Mouse (Mus musculus): ENCODE measurements around the gene Ddb2. TPM values are rescaled to one million over a fixed set of nuclear protein-coding genes. Genes with fewer than 3 reads are reported as not detected.

Ddb2 gene
- 10 to 100 TPM in 1 of 2 experiments, 1 to 10 TPM in 1; 9.2 to 16.3 TPM for total RNA-seq (2021)
- long read RNA-seq, experiment 1, transcript Ddb2-201 (10 exons, 1,557 nt) = major isoform, 10 of 14 reads
- long read RNA-seq, experiment 1, partial matches to known transcripts = 0 of 14 reads
- long read RNA-seq, experiment 1, other reads (novel, unspliced or antisense) = 2 of 14 reads
- long read RNA-seq, experiment 2, partial matches to known transcripts = 0 of 9 reads
- long read RNA-seq, experiment 2, other reads (novel, unspliced or antisense) = 3 of 9 reads

DNA sequence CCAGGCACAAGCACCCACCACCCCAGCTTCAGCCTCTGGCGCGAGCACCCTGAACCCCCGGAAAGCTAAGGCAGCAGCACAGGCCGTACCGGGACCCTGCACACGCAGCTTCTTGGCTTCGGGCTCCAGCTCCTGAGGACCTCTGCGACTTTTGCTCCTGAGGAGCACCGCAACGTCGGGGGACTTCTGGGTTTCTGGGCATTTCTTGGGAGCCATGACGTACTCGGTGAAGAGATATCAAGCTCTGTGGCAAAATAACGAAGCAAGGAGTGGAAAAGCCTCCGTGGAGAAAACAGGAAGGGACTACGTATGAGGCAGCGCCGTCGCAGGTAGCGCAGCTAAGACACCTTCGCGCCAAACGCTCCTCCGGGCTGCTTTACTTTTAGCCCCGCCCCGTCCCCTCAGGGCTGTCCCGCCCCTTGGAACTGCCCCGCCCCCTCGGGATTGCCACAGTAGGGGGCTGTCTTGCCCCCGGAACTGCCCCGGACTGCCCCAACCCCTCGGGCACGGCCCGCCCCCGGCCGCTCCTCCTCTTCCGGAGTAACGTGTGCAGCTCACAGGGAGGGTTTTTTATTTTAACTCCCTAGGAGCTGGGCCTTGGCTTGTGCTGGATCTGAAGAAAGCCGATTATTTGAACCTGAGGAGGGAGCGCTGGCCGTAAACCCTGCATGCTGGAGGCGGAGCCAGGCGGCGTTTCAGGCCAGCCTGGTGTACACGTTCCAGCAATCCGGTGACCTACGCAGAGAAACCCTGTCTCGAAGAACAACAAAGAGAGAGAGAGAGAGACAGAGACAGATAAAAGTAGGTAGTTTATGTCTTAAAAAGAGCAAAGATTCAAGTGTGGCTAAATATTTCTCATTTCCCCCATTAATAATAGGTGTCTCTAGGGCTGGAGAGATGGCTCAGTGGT lies at the start of gene Ddb2:
Gene Ddb2 (minus strand): TSS at position 382 of the 910 bp plus-strand sequence.
- DNase-seq = peak; percentile 98

DNA sequence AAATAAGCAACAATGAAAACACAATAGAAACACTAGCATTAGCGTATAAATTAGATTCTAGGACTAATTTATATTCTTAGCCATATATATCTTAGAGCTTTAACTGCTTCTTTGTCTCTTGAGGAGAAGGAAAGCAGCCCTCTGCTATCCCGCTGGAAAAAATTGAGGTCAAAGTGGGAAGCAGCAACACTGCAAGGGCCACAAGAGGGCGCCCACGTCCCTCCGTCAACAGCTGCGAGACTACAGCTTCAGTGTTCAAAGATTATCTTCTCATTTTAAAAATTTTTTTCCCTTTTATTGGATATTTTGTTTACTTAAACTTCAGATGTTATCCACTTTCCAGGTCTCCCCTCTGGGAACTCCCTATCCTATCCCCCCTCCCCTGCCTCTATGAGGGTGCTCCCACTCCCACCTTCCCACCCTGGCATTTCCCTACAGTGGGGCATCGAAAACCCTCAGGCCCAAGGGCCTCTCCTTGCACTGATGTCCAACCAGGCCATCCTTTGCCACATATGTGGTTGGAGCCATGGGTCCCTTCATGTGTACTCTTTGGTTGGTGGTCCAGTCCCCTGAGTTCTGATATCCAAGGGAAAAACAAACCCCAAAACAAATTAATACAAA lies 49.2 kb upstream of the Ddb2 start:
- DNase-seq = peak; percentile 90

DNA sequence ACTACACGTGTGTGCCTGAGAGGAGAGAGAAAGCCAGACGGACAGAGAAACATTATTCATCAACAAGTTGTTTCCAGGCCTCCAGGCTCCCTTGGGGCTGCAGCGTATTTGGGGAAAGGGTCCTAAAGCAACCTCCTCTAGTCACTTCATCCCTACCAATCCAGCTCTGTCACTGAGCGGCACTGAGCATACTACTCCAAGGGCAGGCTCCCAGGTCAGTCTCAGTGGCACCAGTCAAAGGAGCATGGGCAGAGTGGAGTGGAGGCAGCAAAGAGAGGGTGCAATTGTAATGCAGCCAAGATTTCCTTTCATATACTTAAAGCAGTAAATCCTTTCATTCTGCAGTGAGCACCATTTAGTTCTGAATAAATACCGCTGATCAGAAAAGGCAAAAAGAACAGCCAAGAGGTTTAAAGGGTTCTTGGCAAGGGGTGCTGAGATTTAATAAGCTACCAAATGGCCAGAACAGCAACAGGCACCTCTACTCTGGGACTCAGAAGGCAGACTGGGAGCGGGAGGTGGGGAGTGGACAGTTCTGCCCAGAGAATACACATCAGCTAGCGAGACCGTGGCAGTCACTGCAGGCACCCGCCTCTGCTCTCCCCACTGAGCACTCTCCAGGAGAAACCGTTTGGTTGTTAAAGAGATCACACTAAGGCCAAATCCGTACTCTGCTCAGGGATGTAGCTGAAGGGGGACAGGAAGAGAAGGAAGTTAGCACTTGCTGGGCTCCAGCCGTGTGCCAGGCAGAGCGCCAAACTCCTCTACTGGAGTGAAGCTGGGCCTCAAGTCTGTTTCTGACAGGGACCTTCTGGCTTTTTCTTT lies 47.8 kb upstream of the Ddb2 start:
- DNase-seq = no peak

DNA sequence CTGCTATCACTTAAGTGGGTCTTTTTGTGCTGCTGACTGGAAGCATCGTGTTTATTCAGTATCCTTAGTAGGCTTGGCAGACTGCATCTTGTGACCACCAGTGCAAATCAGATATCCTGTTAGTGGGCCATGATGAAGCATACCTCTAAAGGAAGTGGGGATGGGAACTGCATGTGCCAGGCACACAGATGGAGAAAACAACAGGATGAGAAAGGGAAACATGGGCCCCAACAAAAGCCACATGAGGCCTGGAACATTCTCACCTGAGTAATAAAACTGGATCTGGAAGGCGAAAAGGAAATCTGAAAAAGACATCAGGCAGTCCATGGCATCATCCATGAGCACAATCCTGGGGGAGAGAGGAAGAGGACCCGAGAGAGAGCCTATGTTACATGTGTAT lies 47.2 kb upstream of the Ddb2 start:
- DNase-seq = no peak

DNA sequence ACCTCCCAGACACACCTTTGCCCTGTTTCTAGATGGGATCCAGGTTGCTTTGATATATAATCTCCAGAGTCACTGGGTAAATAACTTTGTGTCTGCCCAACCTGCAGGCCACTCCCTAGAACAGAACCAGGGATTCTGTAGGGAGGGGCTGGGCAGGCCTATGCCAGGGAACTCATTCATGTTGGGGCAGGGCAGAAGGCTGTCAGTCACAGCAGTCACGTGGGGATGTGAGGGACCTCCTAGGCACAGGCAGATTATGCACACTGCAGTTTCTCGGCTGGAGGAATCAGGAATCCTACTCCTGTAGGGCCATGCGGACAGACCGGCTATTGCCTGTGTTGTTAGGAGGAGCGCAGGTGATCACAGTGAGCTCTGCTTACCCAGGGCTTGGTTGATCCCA lies 44.6 kb upstream of the Ddb2 start:
- DNase-seq = no peak

DNA sequence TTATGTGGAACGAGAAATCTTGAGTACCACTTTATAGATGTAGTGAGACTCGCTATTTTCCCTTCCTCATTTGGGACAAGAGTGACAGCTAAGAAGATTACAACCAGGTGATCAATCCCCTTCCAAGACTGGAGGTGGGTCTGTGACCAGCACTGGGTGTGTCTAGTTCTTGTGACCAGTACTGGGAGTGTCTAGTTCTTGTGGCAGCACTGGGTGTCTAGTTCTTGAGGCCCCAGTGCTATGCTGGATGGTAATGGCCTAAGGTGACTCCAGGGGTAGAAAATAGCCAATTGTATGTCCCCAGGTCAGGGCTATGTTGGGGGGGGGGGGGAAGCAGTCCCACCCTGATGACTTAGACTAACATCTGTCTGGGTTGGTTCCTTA lies 42.6 kb upstream of the Ddb2 start:
- no peak for DNase-seq

DNA sequence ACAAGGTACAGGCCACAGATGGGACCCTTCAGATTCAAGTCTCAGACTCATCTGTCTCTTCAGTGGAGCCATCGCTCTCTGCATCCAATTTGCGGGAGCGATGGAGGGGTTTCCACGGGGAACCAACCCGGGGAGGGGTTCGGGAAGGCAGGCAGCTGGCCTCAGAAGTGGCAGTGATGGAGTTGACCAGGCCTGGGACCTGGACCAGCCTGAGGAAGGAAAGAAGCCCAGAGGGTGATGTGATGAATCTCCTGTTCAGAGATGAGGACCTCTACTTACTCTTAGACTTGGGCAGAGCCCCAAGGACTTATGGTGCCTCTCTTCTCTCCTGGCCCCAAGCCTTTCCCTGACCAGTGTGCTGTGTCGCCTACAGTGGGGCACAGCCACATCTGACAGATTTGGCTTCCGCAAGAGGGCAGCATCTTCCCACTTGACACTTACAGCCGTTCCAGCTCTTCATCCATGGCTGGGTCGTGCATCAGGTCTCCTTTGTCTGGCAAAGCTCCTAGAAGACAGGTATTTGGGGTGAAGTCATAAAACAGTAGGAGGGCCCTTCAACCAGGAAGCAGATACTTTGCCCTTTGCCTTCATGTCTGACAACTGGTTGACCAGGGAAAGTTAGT lies 42.1 kb upstream of the Ddb2 start:
- peak; percentile 70 for DNase-seq

DNA sequence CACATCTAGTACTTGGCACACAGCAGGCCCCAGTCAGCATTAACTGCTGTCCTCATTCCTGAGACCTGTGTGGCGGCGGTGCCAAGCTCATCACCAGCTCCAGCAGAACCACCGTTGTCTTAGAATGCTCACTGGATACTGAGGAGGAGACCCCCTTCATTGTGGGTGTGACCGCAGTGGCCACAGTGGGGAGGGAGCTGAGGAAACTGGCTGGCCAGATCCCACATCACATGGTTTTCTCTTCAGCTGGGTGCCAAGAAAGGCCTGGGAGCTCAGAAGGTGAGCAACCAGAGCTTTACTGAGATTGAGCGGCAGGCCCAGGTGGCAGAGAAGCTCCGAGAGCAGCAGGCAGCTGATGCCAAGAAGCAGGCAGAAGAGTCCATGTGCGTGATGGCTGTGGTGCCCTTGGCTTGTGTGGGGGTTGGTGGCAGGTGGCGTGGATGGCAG lies 32.9 kb upstream of the Ddb2 start:
- DNase-seq = no peak

DNA sequence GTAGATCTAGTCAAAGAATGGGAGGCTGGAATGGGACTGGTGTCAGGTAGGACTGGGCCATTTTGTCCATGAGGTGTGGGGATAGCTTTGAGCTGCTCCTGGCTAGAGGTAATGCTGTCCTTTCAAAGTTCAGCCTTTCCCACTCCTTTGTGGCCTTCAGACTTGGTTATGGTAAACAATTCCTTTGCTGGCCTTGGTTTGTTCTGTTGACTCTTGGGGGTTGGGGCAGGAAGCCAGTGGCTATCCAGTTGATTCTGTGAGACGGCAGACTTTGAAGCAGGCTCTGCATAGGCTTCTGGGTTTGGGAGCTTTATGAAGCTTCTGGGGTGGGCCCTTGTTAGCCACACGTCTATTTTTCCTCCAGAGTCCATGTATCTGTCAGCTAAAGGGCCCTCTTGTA lies 31.9 kb upstream of the Ddb2 start:
- DNase-seq = no peak

DNA sequence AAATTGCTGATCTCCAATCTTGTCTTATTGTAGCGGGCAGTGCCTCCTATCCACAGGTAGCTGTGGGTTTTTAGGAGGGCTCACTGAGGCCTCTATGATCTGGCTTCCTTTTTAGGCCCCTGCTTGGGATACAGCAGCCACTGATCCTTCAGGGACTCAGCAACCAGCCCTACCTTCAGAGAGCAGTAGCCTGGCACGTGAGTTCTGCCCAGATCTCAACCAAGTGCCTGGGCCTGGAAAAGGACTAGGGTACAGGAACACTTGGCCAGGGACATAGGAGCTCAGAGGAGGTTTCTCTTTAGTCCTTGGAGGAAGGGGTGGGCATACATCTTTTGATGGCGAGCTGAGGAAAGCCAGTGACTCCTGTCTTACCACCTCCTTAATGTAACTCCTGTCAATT lies 31.3 kb upstream of the Ddb2 start:
- DNase-seq = no peak

DNA sequence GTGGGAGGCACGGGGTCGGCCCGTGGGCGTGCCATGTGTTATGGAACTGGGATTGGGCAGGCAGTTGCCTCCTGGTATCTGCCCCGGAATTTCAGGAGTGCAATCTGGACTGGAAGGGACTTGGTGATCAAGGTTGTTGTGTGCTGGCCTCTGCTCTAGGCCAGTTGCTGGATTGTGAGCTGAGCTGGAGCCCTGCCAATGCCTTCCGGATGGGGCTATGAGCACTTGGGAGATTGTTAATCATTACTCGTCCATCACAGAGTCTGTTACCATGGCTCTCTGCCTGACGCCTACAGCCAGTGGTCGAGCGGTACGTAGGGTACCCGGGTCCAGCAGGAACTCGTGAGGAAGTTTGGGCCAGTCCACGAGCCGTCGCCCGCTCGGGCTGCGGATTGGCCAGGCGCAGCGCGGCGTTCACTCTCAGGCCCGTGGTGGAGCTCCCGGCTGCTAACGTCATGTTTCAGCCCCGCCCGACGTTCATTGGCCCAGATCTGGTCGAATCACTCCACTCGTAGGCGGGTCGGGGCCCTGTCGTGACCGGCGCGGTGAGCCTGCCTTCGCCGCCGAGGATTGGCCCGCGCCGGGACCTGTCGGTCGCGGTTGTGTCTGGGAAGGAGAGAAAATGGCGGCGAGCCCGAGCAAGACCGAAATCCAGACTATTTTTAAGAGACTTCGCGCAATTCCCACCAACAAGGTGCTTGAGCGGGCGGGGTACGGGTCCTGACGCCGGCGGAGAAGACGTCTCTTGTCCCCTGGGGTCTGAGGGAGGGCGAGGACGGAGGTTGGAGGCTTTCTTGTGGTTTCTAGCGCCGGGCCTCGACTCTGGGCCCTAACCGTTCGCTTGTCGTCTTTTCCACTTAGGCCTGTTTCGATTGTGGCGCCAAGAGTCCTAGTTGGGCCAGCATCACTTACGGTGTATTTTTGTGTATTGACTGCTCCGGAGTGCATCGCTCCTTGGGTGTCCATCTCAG lies 28.2 kb upstream of the Ddb2 start, which contains the start of gene Arfgap2:
Gene Arfgap2 (plus strand): TSS at position 264 of the 971 bp plus-strand sequence.
- peak; percentile 98 for DNase-seq

DNA sequence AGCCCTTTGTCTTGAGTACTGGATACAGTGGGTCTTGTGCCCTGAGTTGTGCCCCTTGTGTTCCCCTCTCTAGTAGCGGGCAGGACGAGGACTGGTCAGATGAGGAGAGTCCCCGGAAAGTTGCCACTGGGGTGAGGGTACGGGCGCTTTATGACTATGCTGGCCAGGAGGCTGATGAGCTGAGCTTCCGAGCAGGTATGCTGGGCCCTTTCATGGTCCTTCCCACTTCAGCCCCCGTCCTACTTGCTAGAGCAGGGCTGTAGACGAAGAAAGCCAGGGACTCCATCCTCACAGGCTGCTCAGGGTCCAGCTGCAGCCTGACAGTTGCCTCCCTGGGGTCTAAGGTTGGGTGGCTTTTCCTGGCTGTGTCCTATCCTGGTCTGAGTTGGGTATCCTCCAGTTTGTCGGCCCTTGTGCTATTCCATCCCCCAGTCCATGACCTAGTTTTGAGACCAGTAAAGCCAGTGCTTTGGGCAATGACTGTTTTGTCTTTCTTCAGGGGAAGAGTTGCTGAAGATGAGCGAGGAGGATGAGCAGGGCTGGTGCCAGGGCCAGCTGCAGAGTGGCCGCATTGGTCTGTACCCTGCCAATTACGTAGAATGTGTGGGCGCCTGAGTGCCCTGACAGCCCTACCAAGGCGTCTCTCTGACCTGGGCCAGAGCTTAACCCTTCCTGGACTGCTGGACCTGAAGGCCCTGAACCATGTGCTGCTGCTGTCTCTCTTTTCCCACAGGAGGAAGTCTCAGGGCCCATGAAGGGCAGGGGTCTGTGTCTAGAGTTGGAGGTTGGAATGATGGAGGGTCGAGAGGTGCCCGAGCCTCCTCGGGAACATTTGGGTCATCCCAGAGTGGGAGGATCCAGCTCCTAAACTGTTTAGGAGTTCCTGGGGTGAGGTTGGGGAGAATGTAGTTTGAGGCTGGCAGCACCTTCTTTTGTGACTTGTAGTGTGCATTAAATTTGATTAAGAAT lies 27.2 kb upstream of the Ddb2 start:
- DNase-seq = no peak

DNA sequence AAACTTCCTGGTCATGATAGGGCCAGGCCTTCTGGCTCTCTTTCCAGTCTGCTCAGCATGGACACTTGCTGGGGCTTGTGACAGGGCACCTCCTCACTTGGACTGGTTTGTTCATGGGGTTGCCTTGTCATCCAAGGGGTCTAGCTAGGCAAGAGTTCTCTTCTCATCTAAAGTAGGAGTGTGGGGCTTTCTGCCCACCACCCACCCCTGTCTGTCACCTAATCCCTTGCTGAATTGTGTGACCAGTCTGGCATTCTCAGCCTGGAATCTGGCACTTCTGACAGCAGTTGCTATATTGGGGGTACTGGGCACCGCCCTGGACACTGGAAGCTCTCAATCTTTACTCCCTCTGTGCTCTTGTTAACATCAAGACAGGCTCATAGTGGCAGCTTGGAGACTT lies 22.7 kb upstream of the Ddb2 start:
- DNase-seq = no peak

DNA sequence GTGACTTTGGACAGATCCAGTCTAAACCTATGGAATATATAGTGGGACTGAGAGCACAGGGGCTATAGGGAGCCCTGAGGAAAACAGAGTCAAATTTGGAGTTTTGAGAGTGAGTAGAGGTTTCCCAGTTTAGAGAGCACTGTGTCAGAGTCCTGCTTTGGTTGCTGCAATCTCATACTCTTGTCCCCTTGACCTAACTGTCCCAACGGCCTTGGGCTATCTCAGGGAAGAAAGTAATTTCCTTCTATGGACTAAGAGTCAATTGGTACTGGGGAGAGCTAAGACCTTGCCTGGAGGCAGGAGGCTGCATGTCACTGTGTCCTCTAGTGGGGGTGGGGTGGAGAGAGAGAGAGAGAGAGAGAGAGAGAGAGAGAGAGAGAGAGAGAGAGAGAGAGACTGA lies 22.0 kb upstream of the Ddb2 start:
- DNase-seq = no peak

DNA sequence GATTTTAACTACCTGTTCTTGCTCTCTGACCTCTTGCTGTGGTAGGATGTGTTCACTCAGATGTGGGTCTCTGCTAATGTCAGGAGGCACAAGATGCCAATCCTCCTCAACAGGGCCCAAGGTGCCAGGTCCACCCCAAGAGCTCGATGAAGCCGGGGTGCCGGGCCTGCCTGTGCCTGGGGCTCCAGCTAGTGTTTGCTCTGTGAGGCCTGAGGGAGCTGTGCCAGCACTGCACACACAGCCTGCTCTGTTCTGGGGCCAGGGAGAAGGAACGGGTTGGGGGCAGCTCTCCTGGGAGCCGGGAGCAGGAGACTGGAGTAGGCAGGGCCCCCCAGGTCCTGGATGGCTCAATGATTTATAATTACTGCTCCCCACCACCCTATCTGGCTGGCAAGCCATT lies 21.3 kb upstream of the Ddb2 start:
- DNase-seq = peak; percentile 43

DNA sequence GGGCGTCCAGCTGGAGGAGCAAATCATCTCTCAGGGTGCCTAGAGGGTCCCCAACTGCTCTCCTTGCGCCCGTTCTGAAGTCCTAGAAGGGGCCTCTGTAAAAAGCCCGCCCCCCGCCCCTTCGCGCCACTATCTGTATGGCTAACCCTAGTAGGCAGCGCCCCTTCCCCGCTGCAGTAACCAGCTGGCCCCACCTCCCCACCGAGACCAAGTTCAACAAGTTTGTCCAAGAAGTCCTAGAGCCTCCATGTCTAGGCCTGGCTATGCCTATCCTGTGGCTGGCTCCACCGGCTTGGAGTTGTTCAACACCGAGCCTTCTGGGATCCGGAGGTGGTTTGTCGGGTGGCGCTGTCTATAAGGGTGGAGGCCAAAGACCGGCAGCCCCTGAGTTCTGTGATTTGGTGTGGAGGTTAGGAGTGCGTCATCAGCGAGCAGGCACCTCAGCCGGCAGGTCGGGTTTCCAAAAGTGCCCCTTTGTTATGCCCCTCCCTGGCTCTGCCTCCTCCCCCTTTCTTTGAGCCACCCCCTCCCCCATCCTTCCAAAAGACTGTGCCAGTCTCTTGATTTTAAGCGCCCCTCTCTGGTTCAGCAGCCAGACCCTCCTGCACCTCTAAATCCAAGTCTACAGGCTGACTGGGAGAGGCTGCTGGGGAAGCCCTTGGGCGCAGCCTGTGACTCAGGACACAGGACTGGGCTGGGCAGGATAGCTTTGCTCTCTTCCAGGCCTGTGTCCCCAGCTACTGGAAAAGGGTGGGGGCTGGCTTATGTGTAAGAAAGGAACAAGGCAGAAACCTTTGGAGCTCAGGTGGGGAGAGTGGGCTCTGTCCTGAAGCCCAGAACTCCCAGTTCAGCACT lies 20.6 kb upstream of the Ddb2 start:
- DNase-seq = peak; percentile 53

DNA sequence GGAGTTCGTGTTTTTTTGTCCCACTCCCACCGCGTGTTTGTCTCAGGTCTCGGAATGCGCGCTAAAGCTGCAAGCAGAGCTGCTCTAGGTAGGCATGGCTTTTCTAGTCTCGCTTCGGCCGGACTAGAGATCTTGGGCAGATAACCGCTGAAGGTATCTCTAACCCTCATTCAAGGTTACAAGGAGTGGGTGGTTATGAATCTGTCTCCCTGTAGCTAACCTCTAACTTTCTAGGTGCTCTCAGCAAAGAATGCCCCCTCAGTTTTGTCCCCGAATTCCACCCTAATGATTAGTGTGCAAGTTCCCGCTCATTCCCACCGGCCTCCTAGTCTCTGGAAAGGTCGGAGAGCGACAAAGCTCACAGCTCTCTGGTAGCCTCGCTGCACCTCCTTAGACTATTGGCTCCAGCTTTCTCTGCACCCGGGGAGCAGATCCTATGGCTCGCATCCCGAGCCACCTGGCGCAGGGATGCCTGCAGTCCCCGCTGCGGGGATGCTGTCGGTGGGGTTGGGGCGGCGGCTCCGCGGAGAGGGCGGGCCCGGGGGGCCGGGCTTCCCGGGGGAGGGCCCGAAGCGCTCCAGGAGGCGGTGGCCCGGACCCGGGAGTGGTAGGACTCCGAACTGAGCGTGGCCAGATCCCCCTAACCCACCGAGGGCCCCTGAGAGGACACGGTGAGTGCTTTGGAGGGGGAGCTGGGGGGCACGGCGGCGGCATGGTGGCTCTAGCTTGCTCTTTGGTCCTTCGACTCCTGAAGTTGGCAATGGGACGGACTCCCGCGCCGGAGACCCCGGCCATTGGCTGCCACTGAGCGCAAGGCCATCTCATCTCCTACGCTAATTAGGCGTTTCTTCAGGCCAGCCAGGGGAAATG lies 19.7 kb upstream of the Ddb2 start:
- DNase-seq = peak; percentile 85
